Comparison of ENCODE assay signal across 12 mouse cellular contexts in the genomic region with DNA sequence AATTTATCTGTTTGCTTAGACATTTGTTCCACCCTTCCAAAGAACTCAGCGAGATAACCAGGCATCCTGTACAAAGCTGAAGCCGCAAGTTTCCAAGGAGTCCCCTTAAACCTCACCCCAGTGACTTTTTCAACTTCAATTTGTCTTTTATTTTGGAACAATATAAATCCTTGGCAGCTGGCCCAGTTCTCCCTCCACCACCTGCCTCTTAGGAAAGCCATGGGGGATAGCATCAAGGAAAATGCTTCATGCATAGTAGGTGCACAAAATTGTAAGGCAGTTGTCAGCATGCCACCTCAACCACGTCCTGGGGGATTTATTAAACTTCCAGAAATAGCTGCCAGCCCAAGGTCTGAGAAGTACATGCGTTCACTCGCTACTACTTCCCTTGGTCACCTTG.
DNase-seq lines count a peak whose midpoint lies in the region; ATAC-seq and TF ChIP-seq lines count a peak whose summit lies in the region.
"Had no signal": no experiment of that assay in that cellular context is flagged by ENCODE, and none has a peak within 500 bp of the region (broad histone marks: within the 10 kb centered on the region; RNA-seq: fewer than 3 reads in every experiment).

No protein-coding gene starts in this region.

- no peak for TF ChIP-seq CTCF in hindbrain, postnatal 0 days (IDR thresholded peaks at IDR 0.05; ENCODE audit: low read depth)
- no peak for TF ChIP-seq CTCF in intestine, postnatal 0 days (IDR thresholded peaks at IDR 0.05; ENCODE audit: low read depth)

- H3K4me2 ChIP-seq in forebrain, embryonic 11.5 days (ENCODE audit: low read depth, low read length, severe bottlenecking), result no peak overlapping the region
- H3K4me2 ChIP-seq in hindbrain, postnatal 0 days (ENCODE audit: low read depth, low read length), result peak overlapping the region; percentile 14; the same call in 1 of the 2 replicates
- no peak overlapping the region for H3K4me2 ChIP-seq in neural tube, embryonic 13.5 days
- no peak overlapping the region for H3K4me2 ChIP-seq in intestine, postnatal 0 days (replicated peaks; ENCODE audit: low read depth)

- H3K4me3 ChIP-seq in forebrain, embryonic 11.5 days (ENCODE audit: low read depth, low read length), result no peak overlapping the region
- no peak overlapping the region for H3K4me3 ChIP-seq in hindbrain, postnatal 0 days (ENCODE audit: low read length)
- H3K4me3 ChIP-seq in neural tube, embryonic 13.5 days, result no peak overlapping the region
- no peak overlapping the region for H3K4me3 ChIP-seq in intestine, postnatal 0 days (ENCODE audit: low read depth, low read length)

- no peaks in the 10 kb centered on the region for H3K9me3 ChIP-seq in forebrain, embryonic 11.5 days (ENCODE audit: control insufficient read depth, low read length)
- H3K9me3 ChIP-seq in hindbrain, postnatal 0 days (ENCODE audit: low read length), result no peaks in the 10 kb centered on the region
- no peaks in the 10 kb centered on the region for H3K9me3 ChIP-seq in neural tube, embryonic 13.5 days
- H3K9me3 ChIP-seq in intestine, postnatal 0 days (ENCODE audit: control insufficient read depth), result no peaks in the 10 kb centered on the region

- no peaks in the 10 kb centered on the region for H3K36me3 ChIP-seq in forebrain, embryonic 11.5 days (ENCODE audit: control insufficient read depth, insufficient read depth, low read length)
- H3K36me3 ChIP-seq in hindbrain, postnatal 0 days (ENCODE audit: insufficient read depth, low read length), result no peaks in the 10 kb centered on the region
- no peaks in the 10 kb centered on the region for H3K36me3 ChIP-seq in neural tube, embryonic 13.5 days
- H3K36me3 ChIP-seq in intestine, postnatal 0 days (ENCODE audit: control insufficient read depth, insufficient read depth), result no peaks in the 10 kb centered on the region

- WGBS in forebrain, embryonic 11.5 days, result 48% methylated on average over 5 of the region's 5 CpGs
- WGBS in hindbrain, postnatal 0 days, result 19% methylated on average over 5 of the region's 5 CpGs
- WGBS in neural tube, embryonic 13.5 days, result 34% methylated on average over 5 of the region's 5 CpGs
- WGBS in intestine, postnatal 0 days, result 38% methylated on average over 5 of the region's 5 CpGs

- ATAC-seq in forebrain, embryonic 11.5 days (replicated peaks; ENCODE audit: low FRiP score), result 0 out of 2 replicates have a peak, but pooled peaks have one; percentile 22
- no peak for ATAC-seq in hindbrain, postnatal 0 days
- ATAC-seq in neural tube, embryonic 13.5 days (ENCODE audit: low read depth), result no peak
- ATAC-seq in intestine, postnatal 0 days, result no peak
- ATAC-seq: activated CD4-positive, CD25-positive, alpha-beta regulatory T cell, adult 4 months had no signal

- H3K9ac ChIP-seq in forebrain, embryonic 11.5 days (ENCODE audit: low read length), result no peak overlapping the region
- no peak overlapping the region for H3K9ac ChIP-seq in hindbrain, postnatal 0 days (replicated peaks; ENCODE audit: low read length)
- no peak overlapping the region for H3K9ac ChIP-seq in neural tube, embryonic 13.5 days
- no peak overlapping the region for H3K9ac ChIP-seq in intestine, postnatal 0 days (ENCODE audit: low read depth, low read length)

- peak; percentile 5 to 12 for DNase-seq in kidney, postnatal 36 days
- DNase-seq in kidney, postnatal 14 days, result no peak
- DNase-seq in forebrain, embryonic 11.5 days (ENCODE audit: low spot score), result no peak
- DNase-seq in hindbrain, postnatal 0 days (ENCODE audit: low spot score), result peak; percentile 10
- DNase-seq in adrenal gland, postnatal 36 days, result no peak
- DNase-seq: cerebellum, adult 11-12 months; gastrocnemius, postnatal 10 days; lung, postnatal 14 days; thymus, adult 2 months had no signal

- H3K27me3 ChIP-seq in forebrain, embryonic 11.5 days (ENCODE audit: control insufficient read depth, insufficient read depth, low read length), result no peaks in the 10 kb centered on the region
- no peaks in the 10 kb centered on the region for H3K27me3 ChIP-seq in hindbrain, postnatal 0 days (ENCODE audit: insufficient read depth, low read length)
- no peaks in the 10 kb centered on the region for H3K27me3 ChIP-seq in neural tube, embryonic 13.5 days
- H3K27me3 ChIP-seq in intestine, postnatal 0 days (replicated peaks; ENCODE audit: control insufficient read depth, insufficient read depth, low read length), result no peaks in the 10 kb centered on the region

- peaks cover 11% of the 10 kb centered on the region for H3K4me1 ChIP-seq in forebrain, embryonic 11.5 days (replicated peaks; ENCODE audit: control insufficient read depth, insufficient read depth, low read length)
- H3K4me1 ChIP-seq in hindbrain, postnatal 0 days (ENCODE audit: insufficient read depth, low read length), result peaks cover 26% of the 10 kb centered on the region
- peaks cover 49% of the 10 kb centered on the region for H3K4me1 ChIP-seq in neural tube, embryonic 13.5 days (replicated peaks)
- 0 out of 2 replicates have a peak, but pooled peaks cover 3% of the 10 kb centered on the region for H3K4me1 ChIP-seq in intestine, postnatal 0 days (replicated peaks; ENCODE audit: control insufficient read depth, insufficient read depth, low read length)

- peak overlapping the region; percentile 37; the same call in 1 of the 2 replicates for H3K27ac ChIP-seq in forebrain, embryonic 11.5 days (ENCODE audit: low read depth, low read length)
- peak overlapping the region; percentile 15; the same call in 1 of the 2 replicates for H3K27ac ChIP-seq in hindbrain, postnatal 0 days
- peak overlapping the region; percentile 72 for H3K27ac ChIP-seq in neural tube, embryonic 13.5 days (replicated peaks)
- no peak overlapping the region for H3K27ac ChIP-seq in intestine, postnatal 0 days (ENCODE audit: low read depth, low read length)

Comparison
In these comparisons a context has a peak if more than half of its experiments do, and no peak if none do; other contexts are left out.
1. DNase-seq: peak in kidney, postnatal 36 days (2 of 2) and hindbrain, postnatal 0 days (single experiment); none in kidney, postnatal 14 days (single experiment), forebrain, embryonic 11.5 days (single experiment) and adrenal gland, postnatal 36 days (0 of 2).